Mouse (Mus musculus): Measurements from ENCODE around the gene Lias. TPM values are rescaled to one million over a fixed set of nuclear protein-coding genes. Genes with fewer than 3 reads are reported as not detected.
A peak's percentile ranks its signal among the peaks of the same experiment; 100 is the strongest.

The Lias gene
- polyA plus RNA-seq (2014; fragmentation: Nextera tagmentation; extraction: Ambion mirVana): 55.2 and 56.2 TPM in 2 replicates

DNA sequence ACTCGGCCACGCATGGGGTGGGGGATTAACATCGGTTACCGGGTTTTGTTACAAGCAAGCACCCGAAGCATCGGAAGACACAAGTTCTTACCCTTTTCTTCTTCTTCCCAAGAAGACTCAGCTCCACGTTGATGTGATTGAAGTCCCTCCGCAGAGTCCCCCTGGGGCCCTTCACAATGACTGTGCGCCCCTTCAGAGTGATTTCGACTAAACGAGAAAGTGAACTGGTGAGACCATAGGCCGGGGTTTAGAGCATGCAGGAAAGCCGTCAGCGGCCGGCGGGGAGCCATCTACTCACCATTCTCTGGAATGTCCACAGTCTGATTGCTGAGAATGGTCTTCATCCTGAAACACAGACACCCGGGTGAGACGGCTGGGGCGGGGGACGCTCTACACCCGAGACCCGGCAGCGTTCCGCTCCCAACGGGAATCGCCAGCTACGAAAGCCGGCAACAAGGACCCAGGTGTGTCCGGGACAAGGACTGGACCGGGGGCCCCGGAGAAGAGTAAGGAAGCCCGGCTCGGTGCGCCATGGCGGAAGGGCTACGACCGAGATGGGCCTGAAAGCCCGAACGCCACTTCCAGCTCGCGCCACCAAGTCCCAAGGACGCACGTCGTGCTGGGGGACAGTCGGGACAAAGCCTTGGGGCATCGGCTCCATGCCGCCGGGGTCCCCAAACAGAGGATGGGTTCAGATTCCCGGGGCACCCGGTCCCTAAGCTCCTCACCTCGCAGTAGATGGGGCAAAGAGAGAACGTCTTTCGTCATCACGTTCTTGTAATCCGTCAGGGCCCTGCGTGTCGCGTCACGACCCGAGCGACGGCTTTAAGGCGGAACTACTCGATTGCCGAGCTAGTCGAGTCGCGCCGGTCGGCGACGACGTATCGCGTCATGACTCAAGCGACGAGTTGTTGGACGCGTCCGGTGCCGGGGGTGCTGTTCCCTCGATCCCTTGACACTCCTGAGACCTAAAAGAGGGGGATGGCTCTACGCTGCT lies at the start of gene Lias, which contains the start of gene Rpl9:
Gene Lias (plus strand): TSS at position 850 of the 997 bp plus-strand sequence.
Gene Rpl9 (minus strand): TSS at position 797 of the 997 bp plus-strand sequence.
- Histone ChIP-seq H3K9me3 (replicated peaks; ENCODE audit: control insufficient read depth, low read length) (no peaks in the 10 kb centered on the region), H3K4me1 (ENCODE audit: control insufficient read depth, insufficient read depth, low read length) (0 out of 2 replicates have a peak, but pooled peaks cover 4% of the 10 kb centered on the region), H3K9ac (ENCODE audit: low read depth, low read length) (peak within 1 kb of the TSS; percentile 100), H3K4me2 (peak within 1 kb of the TSS; percentile 80), H3K27me3 (ENCODE audit: control insufficient read depth, insufficient read depth, low read length) (no peaks in the 10 kb centered on the region), H3K36me3 (ENCODE audit: control insufficient read depth, insufficient read depth, low read length) (peaks cover 13% of the 10 kb centered on the region), H3K27ac (ENCODE audit: low read depth, low read length) (peak within 1 kb of the TSS; percentile 87), H3K4me3 (ENCODE audit: low read depth, low read length) (peak within 1 kb of the TSS; percentile 98)
- WGBS (ENCODE audit: insufficient replicate concordance): under 1% methylated on average over 83 of the region's 83 CpGs
- ATAC-seq (replicated peaks; ENCODE audit: insufficient number of reproducible peaks, low FRiP score, low TSS enrichment): peak; percentile 93

DNA sequence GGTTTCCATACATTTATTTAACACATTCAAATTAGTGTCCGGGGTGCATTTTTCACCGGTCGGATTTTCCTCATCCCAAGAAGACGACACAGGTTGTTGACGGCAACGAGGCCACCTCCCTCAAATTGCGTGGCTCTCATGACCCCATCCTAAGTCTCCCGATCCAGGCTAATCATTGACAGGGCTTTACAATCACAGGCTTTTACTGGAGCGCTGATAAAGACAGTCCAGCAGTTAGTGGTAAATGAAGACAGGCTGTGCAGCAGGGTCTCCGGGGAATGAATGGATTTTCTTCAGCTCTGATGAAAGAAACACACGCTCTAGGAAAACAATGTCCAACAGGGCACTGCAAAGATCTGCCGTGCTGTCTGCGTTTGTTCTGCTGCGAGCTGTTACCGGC lies 43.1 kb upstream of the Lias start, which contains the start of gene Klb:
Gene Klb (plus strand): TSS at position 147 of the 400 bp plus-strand sequence.
- no peak for ATAC-seq (replicated peaks; ENCODE audit: insufficient number of reproducible peaks, low FRiP score, low TSS enrichment)
- H3K4me3 ChIP-seq (ENCODE audit: low read depth, low read length): no peak within 1 kb of the TSS
- no peaks in the 10 kb centered on the region for H3K9me3 ChIP-seq (replicated peaks; ENCODE audit: control insufficient read depth, low read length)
- no peaks in the 10 kb centered on the region for H3K4me1 ChIP-seq (ENCODE audit: control insufficient read depth, insufficient read depth, low read length)
- H3K4me2 ChIP-seq: peak within 1 kb of the TSS; percentile 56
- no peak within 1 kb of the TSS for H3K27ac ChIP-seq (ENCODE audit: low read depth, low read length)
- 41% methylated on average over 15 of the region's 15 CpGs for WGBS (ENCODE audit: insufficient replicate concordance)
- H3K9ac ChIP-seq (ENCODE audit: low read depth, low read length): peak within 1 kb of the TSS; percentile 31
- no peaks in the 10 kb centered on the region for H3K36me3 ChIP-seq (ENCODE audit: control insufficient read depth, insufficient read depth, low read length)
- H3K27me3 ChIP-seq (ENCODE audit: control insufficient read depth, insufficient read depth, low read length): no peaks in the 10 kb centered on the region

DNA sequence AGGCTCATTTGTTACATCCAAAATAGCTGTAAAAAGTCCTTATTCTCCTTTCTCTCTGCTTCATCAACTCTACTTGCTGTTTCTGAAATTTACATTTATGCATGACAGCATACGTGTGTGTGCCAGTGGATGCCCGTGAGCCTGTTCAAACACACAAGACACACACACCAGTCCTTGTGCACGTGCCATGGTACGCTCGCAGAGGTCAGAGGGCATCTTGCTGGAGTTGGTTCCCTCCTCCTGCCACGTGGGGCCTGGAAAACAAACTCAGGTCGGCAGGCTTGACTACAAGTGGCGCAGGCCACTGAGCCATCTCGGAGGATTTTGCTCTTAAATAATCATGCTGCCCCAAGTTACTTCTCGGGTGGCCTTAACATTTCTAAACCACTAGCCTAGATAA lies 40.8 kb upstream of the Lias start:
- H3K4me2 ChIP-seq: no peak overlapping the region
- no peak overlapping the region for H3K9ac ChIP-seq (ENCODE audit: low read depth, low read length)
- H3K9me3 ChIP-seq (replicated peaks; ENCODE audit: control insufficient read depth, low read length): no peaks in the 10 kb centered on the region
- no peak overlapping the region for H3K4me3 ChIP-seq (ENCODE audit: low read depth, low read length)
- H3K27ac ChIP-seq (ENCODE audit: low read depth, low read length): no peak overlapping the region
- 73% methylated on average over 10 of the region's 10 CpGs for WGBS (ENCODE audit: insufficient replicate concordance)
- no peak for ATAC-seq (replicated peaks; ENCODE audit: insufficient number of reproducible peaks, low FRiP score, low TSS enrichment)
- no peaks in the 10 kb centered on the region for H3K36me3 ChIP-seq (ENCODE audit: control insufficient read depth, insufficient read depth, low read length)
- H3K27me3 ChIP-seq (ENCODE audit: control insufficient read depth, insufficient read depth, low read length): no peaks in the 10 kb centered on the region
- no peaks in the 10 kb centered on the region for H3K4me1 ChIP-seq (ENCODE audit: control insufficient read depth, insufficient read depth, low read length)

DNA sequence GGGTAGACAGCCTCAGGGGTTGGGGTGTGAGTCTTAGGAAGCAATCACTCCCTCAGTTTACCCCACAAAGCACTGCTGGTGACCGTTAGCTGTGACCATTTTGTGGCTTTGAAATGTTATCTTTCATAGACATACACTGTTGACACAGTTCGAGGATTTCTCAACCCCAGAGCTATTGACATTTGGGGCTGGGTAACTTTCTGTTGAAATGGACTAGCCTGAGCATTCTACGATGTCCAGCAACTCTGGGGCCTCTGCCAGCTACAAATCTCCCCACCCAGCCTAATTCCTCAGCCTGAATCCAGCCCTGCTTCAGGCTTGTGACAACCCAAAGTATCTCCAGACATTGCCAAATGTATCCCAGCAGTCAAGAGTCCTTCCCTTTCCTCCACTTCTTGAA lies 37.2 kb upstream of the Lias start:
- no peak for ATAC-seq (replicated peaks; ENCODE audit: insufficient number of reproducible peaks, low FRiP score, low TSS enrichment)
- no peaks in the 10 kb centered on the region for H3K4me1 ChIP-seq (ENCODE audit: control insufficient read depth, insufficient read depth, low read length)
- no peak overlapping the region for H3K9ac ChIP-seq (ENCODE audit: low read depth, low read length)
- no peaks in the 10 kb centered on the region for H3K36me3 ChIP-seq (ENCODE audit: control insufficient read depth, insufficient read depth, low read length)
- H3K4me2 ChIP-seq: no peak overlapping the region
- 67% methylated on average over 3 of the region's 3 CpGs for WGBS (ENCODE audit: insufficient replicate concordance)
- no peak overlapping the region for H3K4me3 ChIP-seq (ENCODE audit: low read depth, low read length)
- no peaks in the 10 kb centered on the region for H3K9me3 ChIP-seq (replicated peaks; ENCODE audit: control insufficient read depth, low read length)
- no peaks in the 10 kb centered on the region for H3K27me3 ChIP-seq (ENCODE audit: control insufficient read depth, insufficient read depth, low read length)
- H3K27ac ChIP-seq (ENCODE audit: low read depth, low read length): no peak overlapping the region

DNA sequence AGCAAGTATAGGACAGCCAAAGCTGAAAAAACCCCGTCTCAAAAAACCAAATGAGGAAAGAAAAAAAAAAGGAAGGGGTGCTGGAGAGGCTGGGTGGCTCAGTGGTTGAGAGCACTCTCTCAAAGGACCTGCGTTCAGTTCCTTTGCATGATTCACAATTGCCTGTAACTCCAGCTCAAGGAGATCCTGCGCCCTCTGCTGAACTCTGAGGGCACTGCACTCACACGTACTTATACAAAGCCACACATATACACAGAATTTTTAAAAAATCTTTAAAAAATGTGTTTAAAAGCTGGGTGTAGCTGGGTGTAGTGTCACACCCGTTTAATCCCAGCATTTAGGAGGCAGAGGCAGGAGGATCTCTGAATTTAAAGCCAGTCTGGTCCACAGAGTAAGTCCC lies 36.3 kb upstream of the Lias start:
- no peaks in the 10 kb centered on the region for H3K4me1 ChIP-seq (ENCODE audit: control insufficient read depth, insufficient read depth, low read length)
- WGBS (ENCODE audit: insufficient replicate concordance): 72% methylated on average over 5 of the region's 5 CpGs
- no peak overlapping the region for H3K4me3 ChIP-seq (ENCODE audit: low read depth, low read length)
- no peak overlapping the region for H3K27ac ChIP-seq (ENCODE audit: low read depth, low read length)
- ATAC-seq (replicated peaks; ENCODE audit: insufficient number of reproducible peaks, low FRiP score, low TSS enrichment): no peak
- no peak overlapping the region for H3K4me2 ChIP-seq
- no peaks in the 10 kb centered on the region for H3K9me3 ChIP-seq (replicated peaks; ENCODE audit: control insufficient read depth, low read length)
- H3K9ac ChIP-seq (ENCODE audit: low read depth, low read length): no peak overlapping the region
- no peaks in the 10 kb centered on the region for H3K36me3 ChIP-seq (ENCODE audit: control insufficient read depth, insufficient read depth, low read length)
- H3K27me3 ChIP-seq (ENCODE audit: control insufficient read depth, insufficient read depth, low read length): no peaks in the 10 kb centered on the region

DNA sequence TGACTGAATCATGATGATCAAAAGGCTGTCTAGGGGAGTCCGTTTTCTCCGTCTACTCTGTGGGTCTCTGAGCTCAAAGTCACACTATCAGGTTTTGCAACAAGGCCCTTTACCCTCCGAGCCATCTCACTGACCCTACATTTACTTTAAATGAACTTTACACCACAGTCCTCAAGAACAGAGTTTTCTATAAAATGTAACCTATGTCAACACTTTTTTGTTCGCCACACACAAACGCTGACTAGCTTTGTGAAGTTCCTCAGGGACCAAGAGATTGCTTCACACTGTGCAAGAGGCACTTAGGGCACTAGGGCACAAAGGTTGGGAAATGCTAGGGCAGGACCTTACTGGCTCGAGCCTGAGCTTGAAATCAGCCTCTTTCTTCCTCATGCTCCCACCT lies 34.4 kb upstream of the Lias start:
- H3K4me1 ChIP-seq (ENCODE audit: control insufficient read depth, insufficient read depth, low read length): no peaks in the 10 kb centered on the region
- H3K9me3 ChIP-seq (replicated peaks; ENCODE audit: control insufficient read depth, low read length): no peaks in the 10 kb centered on the region
- ATAC-seq (replicated peaks; ENCODE audit: insufficient number of reproducible peaks, low FRiP score, low TSS enrichment): no peak
- H3K4me2 ChIP-seq: no peak overlapping the region
- H3K9ac ChIP-seq (ENCODE audit: low read depth, low read length): no peak overlapping the region
- no peaks in the 10 kb centered on the region for H3K27me3 ChIP-seq (ENCODE audit: control insufficient read depth, insufficient read depth, low read length)
- H3K36me3 ChIP-seq (ENCODE audit: control insufficient read depth, insufficient read depth, low read length): no peaks in the 10 kb centered on the region
- 77% methylated on average over 6 of the region's 6 CpGs for WGBS (ENCODE audit: insufficient replicate concordance)
- H3K4me3 ChIP-seq (ENCODE audit: low read depth, low read length): no peak overlapping the region
- no peak overlapping the region for H3K27ac ChIP-seq (ENCODE audit: low read depth, low read length)

DNA sequence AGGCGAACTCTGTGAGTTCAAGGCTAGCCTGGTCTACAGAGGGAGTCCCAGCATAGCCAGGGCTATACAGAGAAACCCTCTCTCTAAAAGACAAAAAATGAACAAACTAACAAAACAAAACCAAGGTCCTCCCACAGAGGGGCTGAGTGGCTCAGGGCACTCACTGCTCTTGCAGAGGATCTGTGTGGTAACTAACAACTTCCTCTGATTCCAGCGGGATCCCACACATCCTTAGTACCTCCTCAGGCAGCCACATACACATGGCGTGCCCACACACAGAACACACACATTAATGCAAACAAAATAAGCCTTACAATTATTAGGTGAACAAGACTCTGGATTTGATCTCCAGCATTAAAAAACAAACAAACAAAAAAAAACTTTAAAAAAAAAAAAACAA lies 33.5 kb upstream of the Lias start:
- Histone ChIP-seq H3K4me3 (ENCODE audit: low read depth, low read length) (no peak overlapping the region), H3K9me3 (replicated peaks; ENCODE audit: control insufficient read depth, low read length) (no peaks in the 10 kb centered on the region), H3K27ac (ENCODE audit: low read depth, low read length) (no peak overlapping the region), H3K4me2 (no peak overlapping the region), H3K4me1 (ENCODE audit: control insufficient read depth, insufficient read depth, low read length) (no peaks in the 10 kb centered on the region), H3K36me3 (ENCODE audit: control insufficient read depth, insufficient read depth, low read length) (no peaks in the 10 kb centered on the region), H3K9ac (ENCODE audit: low read depth, low read length) (no peak overlapping the region), H3K27me3 (ENCODE audit: control insufficient read depth, insufficient read depth, low read length) (no peaks in the 10 kb centered on the region)
- no peak for ATAC-seq (replicated peaks; ENCODE audit: insufficient number of reproducible peaks, low FRiP score, low TSS enrichment)
- WGBS (ENCODE audit: insufficient replicate concordance): 81% methylated on average over 3 of the region's 3 CpGs

DNA sequence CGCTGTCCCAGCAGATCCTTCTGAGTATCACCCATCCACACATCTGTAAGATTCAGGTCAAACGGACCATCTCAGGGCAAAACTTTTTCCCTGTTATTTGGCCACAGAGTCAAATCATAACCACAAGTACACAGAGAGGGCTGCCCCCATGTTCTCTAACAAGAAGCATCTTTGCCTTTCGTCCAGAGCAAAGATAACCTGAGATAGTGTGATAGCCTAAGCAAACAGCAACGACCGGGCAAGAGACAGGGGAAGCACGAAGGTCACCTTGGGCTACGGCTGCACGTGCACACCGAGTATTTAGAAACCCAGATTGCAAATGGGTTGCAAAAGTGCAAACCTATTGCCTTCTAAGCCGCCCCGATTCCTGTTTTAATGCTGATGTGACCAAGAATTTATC lies 23.5 kb upstream of the Lias start:
- Histone ChIP-seq H3K27me3 (ENCODE audit: control insufficient read depth, insufficient read depth, low read length) (no peaks in the 10 kb centered on the region), H3K4me3 (ENCODE audit: low read depth, low read length) (no peak overlapping the region), H3K4me2 (no peak overlapping the region), H3K9ac (ENCODE audit: low read depth, low read length) (no peak overlapping the region), H3K36me3 (ENCODE audit: control insufficient read depth, insufficient read depth, low read length) (no peaks in the 10 kb centered on the region), H3K27ac (ENCODE audit: low read depth, low read length) (no peak overlapping the region), H3K9me3 (replicated peaks; ENCODE audit: control insufficient read depth, low read length) (no peaks in the 10 kb centered on the region), H3K4me1 (ENCODE audit: control insufficient read depth, insufficient read depth, low read length) (no peaks in the 10 kb centered on the region)
- 68% methylated on average over 11 of the region's 11 CpGs for WGBS (ENCODE audit: insufficient replicate concordance)
- no peak for ATAC-seq (replicated peaks; ENCODE audit: insufficient number of reproducible peaks, low FRiP score, low TSS enrichment)

Measured in heart, embryonic 11.5 days (tissue).